Mouse (Mus musculus) adrenal gland, adult 18-20 months (tissue): ENCODE measurements around the gene Pax7. TPM values are rescaled to one million over a fixed set of nuclear protein-coding genes. Genes with fewer than 3 reads are reported as not detected.

ENCODE experiments used
- DNase-seq, 2 experiments: peaks; one replicate each; pipeline ENCODE4 v3.0.0; 2021 to 2022; ENCODE audit warnings: low spot score in 2 of 2
- total RNA-seq, 2 experiments: library from RNA; stranded (reverse); gene quantifications; 1 replicate in 1 of 2; 2 replicates in 1 of 2; pipeline ENCODE4 v1.2.3; 2021

Pax7 gene
- total RNA-seq, 2 experiments from 2014 or later, result not detected

- no peak for DNase-seq
These were observed 1.7 kb downstream of the Pax7 start for GRCm38 (mm10) chr4:139831501-139832230.

- DNase-seq, result no peak
These were observed 2.5 kb downstream of the Pax7 start for GRCm38 (mm10) chr4:139830581-139831387.

- no peak for DNase-seq
These were observed 3.3 kb downstream of the Pax7 start for GRCm38 (mm10) chr4:139830053-139830452.

- DNase-seq, result no peak
These were observed 4.3 kb downstream of the Pax7 start for GRCm38 (mm10) chr4:139828871-139829590.

GRCm38 (mm10) chr4:139828283-139828678, 5.0 kb downstream of the Pax7 start:
- no peak for DNase-seq

GRCm38 (mm10) chr4:139827501-139828282, 5.6 kb downstream of the Pax7 start:
- no peak for DNase-seq

- no peak for DNase-seq
These were observed 7.1 kb downstream of the Pax7 start for GRCm38 (mm10) chr4:139826231-139826630.

GRCm38 (mm10) chr4:139825326-139826112, 7.8 kb downstream of the Pax7 start:
- no peak for DNase-seq

GRCm38 (mm10) chr4:139824572-139825325, 8.6 kb downstream of the Pax7 start:
- no peak for DNase-seq

GRCm38 (mm10) chr4:139823870-139824472, 9.4 kb downstream of the Pax7 start:
- no peak for DNase-seq

- DNase-seq, result no peak
These were observed 10.0 kb downstream of the Pax7 start for GRCm38 (mm10) chr4:139823138-139823869.

- DNase-seq, result no peak
These were observed 10.9 kb downstream of the Pax7 start for GRCm38 (mm10) chr4:139822214-139823137.

GRCm38 (mm10) chr4:139821491-139822160, 11.7 kb downstream of the Pax7 start:
- DNase-seq, result peak in 1 of 2 experiments; percentile 9

GRCm38 (mm10) chr4:139821071-139821470, 12.3 kb downstream of the Pax7 start:
- DNase-seq, result no peak

- DNase-seq, result no peak
These were observed 13.8 kb downstream of the Pax7 start for GRCm38 (mm10) chr4:139819411-139820030.

- DNase-seq, result no peak
These were observed 15.2 kb downstream of the Pax7 start for GRCm38 (mm10) chr4:139818163-139818562.
